Mouse (Mus musculus): ENCODE results near the gene Dlg4. TPM values are rescaled to one million over a fixed set of nuclear protein-coding genes. Genes with fewer than 3 reads are reported as not detected.

Gene Dlg4
- total and polyA plus RNA-seq, 3 experiments = 6.5 to 24.7 TPM; not detected in 1

GRCm38 (mm10) chr11:70074379-70075071, 57.8 kb downstream of the Dlg4 start (continued):
- TF ChIP-seq MEF2A (IDR thresholded peaks at IDR 0.05; ENCODE audit: extremely low read depth, insufficient replicate concordance, low read depth, low read length, poor library complexity, severe bottlenecking) (no peak), POLR2A (IDR thresholded peaks at IDR 0.05; ENCODE audit: control insufficient read depth in 1 of 2, insufficient read depth in 1 of 2, low read depth in 1 of 2, low read length in 2 of 2, poor library complexity in 1 of 2) (no peak), UBTF (IDR thresholded peaks at IDR 0.05; ENCODE audit: borderline replicate concordance, insufficient read depth, low read depth, low read length) (no peak)

GRCm38 (mm10) chr11:70075581-70075980, 58.8 kb downstream of the Dlg4 start:
- H3K9ac ChIP-seq (ENCODE audit: control insufficient read depth, low read depth, low read length, poor library complexity, severe bottlenecking) = no peak overlapping the region
- peaks cover 0 to 10% of the 10 kb centered on the region in 2 experiments; a peak in 2 of 4 replicates for H3K36me3 ChIP-seq (ENCODE audit: control insufficient read depth in 1 of 2, insufficient read depth in 2 of 2, low read length in 2 of 2)
- peaks cover 6 to 17% of the 10 kb centered on the region in 2 experiments for H3K4me1 ChIP-seq (ENCODE audit: control insufficient read depth in 1 of 2, insufficient read depth in 2 of 2, low read length in 2 of 2)
- H3K79me2 ChIP-seq (ENCODE audit: control insufficient read depth, insufficient read depth, low read length, poor library complexity) = no peaks in the 10 kb centered on the region
- no peaks in the 10 kb centered on the region for H3K9me3 ChIP-seq (replicated peaks; ENCODE audit: insufficient read depth, low read length)
- H3K27me3 ChIP-seq (ENCODE audit: control insufficient read depth in 1 of 2, insufficient read depth in 2 of 2, low read length in 2 of 2) = no peaks in the 10 kb centered on the region; a peak in 1 of 4 replicates
- peak overlapping the region; percentile 34; the same call in 1 of the 2 replicates for H3K27ac ChIP-seq (ENCODE audit: control insufficient read depth, low read depth, low read length)
- H3K4me3 ChIP-seq (ENCODE audit: control insufficient read depth in 1 of 2, insufficient read depth in 1 of 2, low read depth in 2 of 2, low read length in 2 of 2) = no peak overlapping the region
- peak; percentile 87 for DNase-seq (ENCODE audit: low read depth, low spot score)
- TF ChIP-seq POLR2AphosphoS2 (IDR thresholded peaks at IDR 0.05; ENCODE audit: low read length) (no peak), SMC3 (IDR thresholded peaks at IDR 0.05; ENCODE audit: low read depth, low read length) (no peak), HCFC1 (IDR thresholded peaks at IDR 0.05; ENCODE audit: low read depth, low read length) (0 out of 2 replicates have a peak, but pooled peaks have one; percentile 20), POLR2AphosphoS5 (IDR thresholded peaks at IDR 0.05; ENCODE audit: borderline replicate concordance, low read depth, low read length) (no peak), RAD21 (IDR thresholded peaks at IDR 0.05; ENCODE audit: low read depth, low read length) (no peak), MYC (IDR thresholded peaks at IDR 0.05; ENCODE audit: low read depth, low read length) (0 out of 2 replicates have a peak, but pooled peaks have one; percentile 46), JUND (IDR thresholded peaks at IDR 0.05; ENCODE audit: low read depth, low read length) (peak; percentile 62; the same call in 1 of the 2 replicates), BHLHE40 (IDR thresholded peaks at IDR 0.05; ENCODE audit: borderline replicate concordance, low read depth, low read length) (no peak), MYB (IDR thresholded peaks at IDR 0.05; ENCODE audit: low read depth, low read length) (no peak), MAZ (IDR thresholded peaks at IDR 0.05; ENCODE audit: low read depth, low read length) (no peak), ZNF384 (IDR thresholded peaks at IDR 0.05; ENCODE audit: low read depth, low read length) (no peak), EP300 (IDR thresholded peaks at IDR 0.05; ENCODE audit: low read depth in 1 of 2, low read length in 2 of 2) (peak; percentile 72), MEF2A (IDR thresholded peaks at IDR 0.05; ENCODE audit: extremely low read depth, insufficient replicate concordance, low read depth, low read length, poor library complexity, severe bottlenecking) (no peak), TBP (IDR thresholded peaks at IDR 0.05; ENCODE audit: low read depth, low read length) (0 out of 2 replicates have a peak, but pooled peaks have one; percentile 47), CHD2 (IDR thresholded peaks at IDR 0.05; ENCODE audit: low read length) (no peak), E2F4 (IDR thresholded peaks at IDR 0.05; ENCODE audit: borderline replicate concordance, low read depth, low read length) (no peak), ZC3H11A (IDR thresholded peaks at IDR 0.05; ENCODE audit: low read depth, low read length) (no peak), KAT2A (conservative IDR thresholded peaks at IDR 0.05; ENCODE audit: low read depth, low read length) (no peak), CHD1 (IDR thresholded peaks at IDR 0.05; ENCODE audit: low read depth, low read length) (no peak), MAX (IDR thresholded peaks at IDR 0.05; ENCODE audit: low read length) (0 out of 2 replicates have a peak, but pooled peaks have one; percentile 41), TCF12 (IDR thresholded peaks at IDR 0.05; ENCODE audit: low read depth, low read length) (no peak), USF1 (IDR thresholded peaks at IDR 0.05; ENCODE audit: low read depth, low read length) (no peak), ZKSCAN1 (IDR thresholded peaks at IDR 0.05; ENCODE audit: low read depth, low read length) (no peak), RCOR1 (IDR thresholded peaks at IDR 0.05; ENCODE audit: low read depth, low read length) (peak; percentile 38; the same call in 1 of the 2 replicates), NRF1 (IDR thresholded peaks at IDR 0.05; ENCODE audit: insufficient read depth, low read depth, low read length, poor library complexity, severe bottlenecking) (no peak), USF2 (IDR thresholded peaks at IDR 0.05; ENCODE audit: borderline replicate concordance in 1 of 2, insufficient read depth in 1 of 2, low read depth in 1 of 2, low read length in 2 of 2) (no peak), MAFK (IDR thresholded peaks at IDR 0.05; ENCODE audit: borderline replicate concordance, low read depth, low read length) (peak; percentile 99), UBTF (IDR thresholded peaks at IDR 0.05; ENCODE audit: borderline replicate concordance, insufficient read depth, low read depth, low read length) (no peak), SIN3A (IDR thresholded peaks at IDR 0.05; ENCODE audit: low read length) (peak; percentile 81), GATA1 (IDR thresholded peaks at IDR 0.05; ENCODE audit: low read depth, low read length) (no peak), TAL1 (IDR thresholded peaks at IDR 0.05; ENCODE audit: low read length) (no peak), ZMIZ1 (IDR thresholded peaks at IDR 0.05; ENCODE audit: low read depth, low read length) (no peak)

Data from MEL (cell line).